Mouse (Mus musculus) mammary gland, adult 2 months (tissue): ENCODE measurements around the gene Dzip3. TPM values are rescaled to one million over a fixed set of nuclear protein-coding genes. Genes with fewer than 3 reads are reported as not detected.

Experiments used
- polyA plus RNA-seq: library from polyadenylated mRNA; depleted of rRNA; stranded (reverse); fragments of >200 nt; gene quantifications from 2 replicates; pipeline ENCODE4 v1.2.3, GENCODE M21; 2012; ENCODE audit warnings: low replicate concordance; rRNA removed

Gene Dzip3
- polyA plus RNA-seq, result 1.4 and 3.4 TPM in 2 replicates

DNA sequence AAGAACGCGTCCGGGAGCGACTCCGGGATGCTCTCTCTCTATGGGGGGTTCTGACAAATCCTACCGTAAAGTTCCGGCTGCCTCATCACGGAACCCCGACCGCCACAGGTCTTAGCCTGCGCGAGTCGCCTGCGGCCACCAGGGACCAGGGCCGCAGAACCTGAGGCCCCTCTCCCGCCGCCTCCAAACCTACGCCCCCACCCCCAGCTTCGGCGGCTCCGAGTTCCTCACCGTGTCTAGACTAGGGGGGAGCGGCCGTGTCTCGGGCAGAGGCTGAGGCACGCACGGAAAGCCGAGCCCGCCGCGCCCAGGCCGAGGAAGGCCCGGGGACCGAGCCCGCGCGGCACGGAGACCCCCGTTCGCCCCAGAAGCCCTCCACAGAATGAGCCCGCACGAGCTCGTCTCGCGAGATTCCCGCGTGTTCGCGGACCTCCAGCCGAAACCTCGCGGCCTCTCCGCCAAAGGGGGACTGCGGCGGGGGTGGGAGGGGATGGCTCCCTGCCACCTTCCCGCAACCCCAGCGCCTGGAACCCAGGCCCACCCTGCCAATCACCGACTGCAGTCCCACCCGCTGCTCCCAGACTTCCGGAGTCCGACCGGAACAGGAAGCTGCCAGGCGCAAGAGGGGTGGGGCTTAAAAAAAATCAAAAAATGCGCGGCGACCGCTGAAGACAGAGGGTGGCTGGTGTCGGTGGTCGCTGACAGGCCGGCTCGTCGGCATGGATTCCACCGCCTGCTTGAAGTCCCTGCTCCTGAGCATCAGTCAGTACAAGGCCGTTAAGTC is at the start of gene Dzip3, which contains the start of gene Cip2a:
Gene Dzip3 (minus strand): TSS at position 607 of the 784 bp plus-strand sequence.
Gene Cip2a (plus strand): TSS at position 627 of the 784 bp plus-strand sequence.

Other genes with a start within 250 kb of the Dzip3 start
- 0.72 and 2.6 TPM in 2 replicates for gene Trat1, start 222.1 kb downstream of the Dzip3 start, polyA plus RNA-seq
- not detected in 2 replicates for gene Retnlb, start 177.3 kb downstream of the Dzip3 start, polyA plus RNA-seq
- 732 and 1,833 TPM in 2 replicates for gene Retnla, start 151.6 kb downstream of the Dzip3 start, polyA plus RNA-seq
- gene Retnlg, start 121.5 kb downstream of the Dzip3 start, polyA plus RNA-seq, result 2.1 and 5.4 TPM in 2 replicates
- gene Cip2a, start within 50 bp of the Dzip3 start, polyA plus RNA-seq, result 0.66 and 1.1 TPM in 2 replicates
- 0.01 TPM in 1 of 2 replicates, not detected in the other for gene Myh15, start 63.3 kb upstream of the Dzip3 start, polyA plus RNA-seq